Mouse (Mus musculus): ENCODE measurements at regions not wholly inside any gene's neighbourhood (a gene's known extent, or its start where the extent isn't known, plus 50 kb on each side); places are given as distances from the start of the nearest gene placed in this dataset.
A peak's percentile ranks its signal among the peaks of the same experiment; 100 is the strongest.

DNA sequence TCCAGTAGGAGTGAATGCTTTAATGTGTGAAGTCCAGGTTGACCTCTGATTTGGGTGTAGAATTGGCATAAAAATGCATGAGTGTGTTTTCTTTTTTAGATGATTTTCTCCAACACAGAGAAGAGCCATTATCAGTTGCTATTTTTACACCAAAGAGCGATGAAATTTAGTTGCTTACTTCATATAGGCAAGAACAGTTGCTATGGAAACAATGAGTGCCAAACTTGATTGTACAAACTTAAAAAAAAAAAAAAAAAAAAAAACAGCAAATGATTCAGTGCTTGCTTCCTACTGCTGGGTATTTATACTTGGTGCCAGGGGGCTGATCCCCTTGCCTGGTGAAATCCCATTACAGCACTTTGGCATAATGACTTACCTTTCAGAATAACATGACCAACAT, 268.0 kb downstream of the Sec23a start:
- no peak for DNase-seq (ENCODE audit: low spot score in 2 of 2)

DNA sequence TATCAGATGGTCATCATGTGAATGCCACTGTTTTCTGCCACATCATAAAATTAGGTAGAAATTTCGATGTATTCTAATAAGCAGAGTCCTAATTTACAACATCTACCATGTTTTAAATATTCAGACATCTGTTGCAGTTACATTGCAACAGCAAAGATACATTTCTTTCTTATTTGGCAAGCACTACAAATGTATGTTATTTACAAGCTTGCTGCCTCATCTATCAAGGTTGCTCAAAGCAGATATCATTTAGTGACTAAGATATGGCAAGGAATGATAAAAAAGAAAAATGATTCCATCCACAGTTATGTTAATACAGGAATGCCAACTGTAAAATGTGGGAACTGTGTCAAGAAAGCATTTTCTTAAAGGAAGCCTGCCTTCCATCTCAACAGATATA, 283.7 kb downstream of the Sec23a start:
- DNase-seq (ENCODE audit: low spot score in 2 of 2): no peak

DNA sequence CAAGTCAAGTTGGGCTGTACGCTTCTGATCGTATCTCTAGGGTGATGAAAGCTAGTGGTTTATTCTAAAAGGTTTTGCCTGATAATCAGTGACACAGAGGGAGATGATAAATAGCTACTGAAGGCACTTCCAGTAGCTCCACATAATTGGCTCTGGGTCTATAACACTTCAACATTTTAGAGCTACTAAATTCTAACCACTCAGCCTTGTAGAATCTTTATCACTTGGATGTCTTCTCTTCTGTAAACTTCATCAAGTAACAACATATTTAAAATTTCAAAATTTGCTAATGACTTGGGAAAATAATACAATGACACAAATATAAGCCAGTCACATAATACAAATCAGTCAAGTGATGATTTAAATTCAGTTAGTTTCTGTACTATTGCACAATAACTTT, 284.3 kb downstream of the Sec23a start:
- no peak for DNase-seq (ENCODE audit: low spot score in 2 of 2)

DNA sequence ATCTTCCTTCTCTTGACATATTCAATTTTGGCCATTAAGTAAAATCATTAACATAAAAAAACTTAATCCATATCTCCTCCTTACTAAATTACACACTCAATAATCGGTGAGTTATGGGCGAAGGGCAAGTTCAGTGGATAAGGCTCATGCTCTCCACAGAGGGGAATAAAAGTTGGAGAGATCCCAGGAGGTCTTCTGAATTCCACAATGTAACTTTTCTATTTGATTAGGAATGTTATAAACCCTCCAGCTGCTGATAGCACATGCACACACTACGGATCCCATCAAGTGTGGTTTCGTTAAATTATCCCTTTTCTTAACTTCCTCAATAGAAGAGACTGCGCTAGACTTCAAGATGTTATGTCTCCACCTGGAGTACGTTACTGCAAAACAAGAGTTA, 293.9 kb downstream of the Sec23a start:
- no peak for DNase-seq (ENCODE audit: low spot score in 2 of 2)

DNA sequence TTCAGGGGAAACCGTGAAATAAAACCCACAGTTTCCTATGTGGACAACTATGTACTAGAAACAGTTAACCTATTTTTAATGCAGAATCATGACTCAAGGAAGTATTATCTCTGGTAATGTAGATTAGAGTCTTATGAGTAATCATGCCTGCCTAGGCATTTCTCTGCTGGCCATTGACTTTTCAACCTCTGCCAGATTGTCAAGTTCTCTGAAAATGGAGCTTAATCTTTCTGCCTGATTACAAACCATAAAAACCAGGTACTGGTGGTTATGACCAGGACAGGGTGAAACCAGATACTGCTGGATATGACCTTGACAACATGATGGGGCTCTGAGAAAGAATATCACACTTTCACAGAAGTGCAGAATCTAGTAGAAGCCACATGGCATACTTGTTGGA, 297.6 kb downstream of the Sec23a start:
- DNase-seq (ENCODE audit: low spot score in 2 of 2): no peak

DNA sequence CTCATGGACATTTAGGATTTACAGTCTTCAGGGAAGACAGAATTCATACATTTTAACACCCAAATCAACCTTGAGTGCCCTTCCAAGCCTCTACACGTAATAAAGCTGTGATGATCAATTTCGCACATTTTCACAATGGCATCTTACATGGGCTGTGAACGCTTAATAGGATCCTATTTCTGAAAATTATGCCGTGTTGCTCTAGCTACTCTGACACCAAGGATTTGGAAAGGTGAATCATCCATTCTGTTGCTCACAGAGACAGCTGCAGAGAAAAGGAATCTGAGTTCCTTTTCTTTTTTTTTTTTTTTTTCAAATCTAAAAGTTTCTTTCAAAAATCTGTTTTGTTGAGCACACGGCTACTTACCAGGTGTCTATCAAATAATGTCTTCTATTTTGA, 316.1 kb downstream of the Sec23a start:
- DNase-seq (ENCODE audit: low spot score in 2 of 2): no peak

DNA sequence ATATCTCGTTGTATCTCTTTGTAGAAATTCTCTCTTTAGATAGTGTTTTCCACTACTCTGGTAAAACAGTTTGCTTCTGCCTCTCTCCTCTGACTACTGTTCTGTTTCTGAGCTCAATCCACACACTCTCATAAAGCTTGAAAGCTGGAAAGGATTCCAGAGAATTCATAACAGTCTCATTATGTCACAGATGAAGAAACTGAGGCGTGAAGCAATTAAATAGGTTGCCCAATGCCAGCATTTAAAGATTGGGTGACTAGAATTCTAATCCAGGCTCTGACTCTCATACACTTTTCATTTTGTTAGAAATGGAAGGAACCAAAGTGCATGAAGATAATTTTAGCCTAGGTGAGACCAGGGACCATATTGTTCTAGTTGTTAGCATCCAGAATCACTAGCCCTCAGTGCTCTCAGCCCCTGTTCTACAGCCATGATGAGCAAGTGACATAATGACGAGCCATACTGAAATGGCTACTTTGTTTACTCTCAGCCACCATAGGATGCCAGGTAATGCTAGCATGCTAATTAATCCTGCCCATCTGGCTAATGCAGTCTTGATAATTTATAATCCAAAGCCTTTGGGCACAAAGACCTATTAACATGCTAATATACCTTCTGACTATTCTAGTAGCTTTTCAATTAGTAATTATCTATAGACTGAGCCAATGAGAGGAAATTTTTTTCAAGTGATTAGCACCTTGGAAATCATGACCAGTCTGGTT, 341.7 kb downstream of the Sec23a start:
- no peak for DNase-seq (ENCODE audit: low spot score in 2 of 2)

DNA sequence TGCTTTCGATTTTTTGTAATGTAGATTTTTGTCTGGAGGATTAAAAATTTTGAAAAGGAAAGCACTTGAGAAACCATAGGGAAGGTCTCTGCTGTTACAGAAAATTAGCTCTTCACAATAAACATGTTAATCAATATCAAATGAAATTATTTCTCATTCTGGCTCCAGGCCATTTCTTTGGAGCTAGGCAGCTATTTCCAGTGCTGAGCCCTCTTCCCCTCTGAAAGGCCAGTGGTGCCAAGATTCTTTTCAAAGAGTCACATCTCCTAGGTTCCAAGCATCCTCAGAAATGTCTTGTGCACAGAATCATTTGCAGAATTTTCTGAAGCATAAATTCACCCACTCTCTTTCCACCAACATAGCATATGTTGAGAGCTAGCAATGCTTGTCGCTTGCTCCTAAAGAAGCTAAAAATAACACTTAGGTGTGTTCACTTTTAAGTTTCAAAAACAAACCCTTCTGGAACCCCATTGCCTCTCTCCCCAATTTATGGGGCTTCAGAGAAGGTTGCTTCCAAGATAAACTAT, 357.2 kb downstream of the Sec23a start:
- no peak for DNase-seq (ENCODE audit: low spot score in 2 of 2)

DNA sequence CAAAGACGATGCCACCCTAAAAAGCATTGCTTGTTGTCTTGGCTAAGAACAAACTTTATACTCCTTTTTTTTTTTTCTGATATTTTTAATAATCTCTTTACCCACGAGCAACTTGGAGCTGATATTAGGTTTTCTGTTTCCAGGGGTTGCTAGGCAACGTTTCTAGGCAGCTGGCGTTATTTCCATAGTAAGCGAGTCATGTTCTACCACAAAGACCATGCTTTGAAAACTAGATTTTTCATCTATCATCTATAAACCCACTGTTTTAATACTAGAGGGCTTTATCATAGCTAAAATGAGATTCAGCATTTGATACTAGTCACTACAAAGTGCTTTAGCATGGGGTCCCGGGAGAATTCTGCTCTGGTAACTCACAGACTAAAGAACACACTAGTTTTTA, 358.1 kb downstream of the Sec23a start:
- DNase-seq (ENCODE audit: low spot score in 2 of 2): no peak

DNA sequence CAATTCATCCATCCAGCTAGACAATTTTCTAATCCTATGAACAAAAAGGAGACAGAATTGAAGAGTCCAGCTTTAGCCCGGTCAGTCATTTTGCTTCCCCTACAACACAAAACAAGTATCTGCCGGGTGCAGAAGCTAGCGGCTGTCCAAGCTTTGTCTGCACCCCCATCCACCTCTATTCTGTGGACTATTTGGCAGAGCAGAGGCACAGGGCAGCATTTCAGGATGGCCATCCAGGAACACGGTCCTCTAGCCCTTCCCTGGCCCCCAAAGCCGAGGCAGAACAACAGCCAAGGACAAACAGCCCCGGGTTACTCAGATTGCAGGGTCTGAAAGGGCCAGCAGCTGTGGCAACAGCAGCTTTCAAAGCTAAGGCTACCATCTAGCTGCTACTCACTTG, 358.6 kb downstream of the Sec23a start:
- DNase-seq (ENCODE audit: low spot score in 2 of 2): peak in 1 of 2 experiments; percentile 4

DNA sequence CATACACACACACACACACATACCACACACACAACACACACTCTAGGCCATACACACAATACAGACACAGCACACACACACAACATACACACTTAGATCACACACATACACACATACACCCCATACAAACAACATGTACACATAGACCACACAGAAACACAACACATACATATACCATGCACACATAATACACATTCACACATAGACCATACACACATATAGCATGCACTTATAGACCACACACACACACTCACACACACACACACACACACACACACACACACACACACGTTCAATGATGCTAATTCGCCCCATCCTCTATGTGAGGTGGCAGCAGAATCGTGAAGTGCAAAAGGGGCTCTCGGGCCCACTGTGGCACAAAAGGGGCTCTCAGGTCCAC, 359.1 kb downstream of the Sec23a start:
- no peak for DNase-seq (ENCODE audit: low spot score in 2 of 2)

DNA sequence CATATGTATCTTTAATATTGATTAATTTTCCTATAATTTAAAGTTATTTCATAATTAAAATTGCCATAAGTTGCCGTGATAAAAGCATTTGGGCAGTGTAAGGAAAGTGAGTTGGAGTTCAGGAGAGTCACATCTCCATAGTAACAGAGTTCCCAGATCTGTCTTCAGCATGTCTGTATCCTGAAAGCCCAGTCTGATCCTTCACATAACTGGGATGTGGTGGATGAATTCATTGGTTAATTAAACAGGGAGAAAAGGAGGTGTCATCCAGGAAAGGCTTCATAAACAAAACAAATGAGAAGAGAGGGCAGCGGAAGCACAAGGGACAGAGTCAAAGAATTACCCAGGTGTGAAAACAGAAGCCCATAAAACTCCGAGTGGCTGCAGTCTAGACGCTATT, 363.5 kb downstream of the Sec23a start:
- no peak for DNase-seq (ENCODE audit: low spot score in 2 of 2)

DNA sequence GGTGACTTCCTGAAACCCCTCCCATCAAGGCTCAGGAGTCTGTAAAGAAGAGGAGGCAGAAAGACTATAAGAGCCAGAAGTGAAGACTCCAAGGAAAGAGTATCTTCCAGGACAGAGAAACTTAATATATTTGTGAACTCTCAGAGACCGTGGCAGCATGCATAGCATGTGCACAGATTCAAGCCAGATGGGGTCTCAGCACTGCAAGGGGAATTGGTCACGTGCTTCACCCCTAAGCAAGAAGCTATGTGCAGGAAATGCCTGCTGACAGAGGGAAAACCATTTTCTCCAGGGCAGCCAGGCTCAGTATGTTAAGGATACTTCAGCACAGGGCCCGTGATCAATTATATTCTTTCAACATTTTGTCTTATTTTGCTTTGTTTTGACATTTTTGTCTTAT, 368.0 kb downstream of the Sec23a start:
- DNase-seq (ENCODE audit: low spot score in 2 of 2): no peak

DNA sequence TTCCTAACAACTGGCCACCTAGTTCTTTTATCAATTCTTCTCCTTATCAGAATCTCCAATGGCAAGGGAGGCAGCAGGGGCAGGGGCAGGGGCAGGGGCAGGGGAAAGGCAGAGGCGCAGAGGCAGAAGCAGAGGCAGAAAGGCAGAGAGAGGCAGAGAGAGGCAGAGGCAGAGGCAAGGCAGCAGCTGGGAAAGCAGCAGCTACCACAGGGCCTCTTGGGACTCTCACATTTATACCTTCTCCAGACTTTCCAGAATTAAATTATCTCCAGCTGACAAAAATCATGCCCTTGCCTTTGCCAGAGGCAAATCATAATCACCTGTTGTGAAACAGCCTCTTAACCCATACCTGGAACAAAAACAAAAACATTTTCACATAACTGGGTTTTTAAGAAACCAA, 370.4 kb upstream of the Clec14a start:
- no peak for DNase-seq (ENCODE audit: low spot score in 2 of 2)

DNA sequence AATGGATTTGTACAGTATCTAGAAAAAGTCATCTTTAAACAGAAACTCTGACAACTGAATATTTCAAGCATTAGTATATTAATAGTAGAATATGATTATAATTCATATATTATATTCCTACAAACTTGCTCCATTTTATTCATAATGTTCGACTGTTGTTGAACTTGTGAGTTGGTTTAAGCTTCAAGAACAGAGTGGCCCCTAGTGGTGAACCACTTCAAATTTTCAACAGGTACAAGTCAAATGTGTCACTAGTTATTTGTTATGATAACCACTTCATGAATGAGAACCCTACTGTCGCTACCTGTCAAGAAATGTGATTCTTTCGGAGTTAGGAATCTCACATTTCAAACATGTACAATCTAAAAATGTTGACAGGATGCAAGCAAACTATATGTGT, 369.2 kb upstream of the Clec14a start:
- no peak for DNase-seq (ENCODE audit: low spot score in 2 of 2)

DNA sequence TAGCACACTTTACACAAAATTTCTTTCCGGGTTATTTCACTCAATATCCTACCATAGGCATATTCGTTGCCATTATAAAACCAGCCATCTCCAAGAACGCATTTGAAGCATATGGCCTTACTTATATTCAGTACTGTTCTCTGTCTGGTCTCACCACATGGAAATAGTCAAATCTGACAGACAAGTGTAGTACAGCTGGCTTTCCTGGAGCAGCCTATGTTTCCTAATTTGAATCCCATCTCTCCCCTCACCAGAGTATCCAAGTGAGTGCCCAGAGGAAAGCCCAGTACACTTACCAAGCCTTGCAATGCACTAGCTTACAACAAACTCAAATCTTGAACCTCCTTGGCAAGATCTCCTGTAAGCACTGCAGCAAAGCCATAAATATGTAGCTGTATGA, 363.4 kb upstream of the Clec14a start:
- no peak for DNase-seq (ENCODE audit: low spot score in 2 of 2)

DNA sequence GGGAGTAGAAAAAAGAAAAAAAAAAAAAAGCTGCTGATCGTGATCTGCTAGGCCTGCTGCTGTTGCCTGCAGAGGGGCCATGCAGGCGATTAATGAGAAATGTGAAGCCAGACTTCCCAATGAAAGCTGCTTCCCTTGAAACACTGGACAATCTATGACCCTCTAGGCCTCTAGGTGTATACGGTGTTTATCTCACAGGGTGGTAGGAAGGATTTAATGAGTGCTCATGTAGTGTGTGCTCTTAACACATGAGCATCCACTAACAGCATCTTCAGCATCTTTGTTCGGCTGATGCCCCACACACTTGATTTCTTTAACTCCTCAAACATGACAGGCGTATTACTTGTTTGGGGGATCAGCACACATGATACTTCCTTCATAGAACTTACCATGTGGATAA, 359.7 kb upstream of the Clec14a start:
- no peak for DNase-seq (ENCODE audit: low spot score in 2 of 2)

DNA sequence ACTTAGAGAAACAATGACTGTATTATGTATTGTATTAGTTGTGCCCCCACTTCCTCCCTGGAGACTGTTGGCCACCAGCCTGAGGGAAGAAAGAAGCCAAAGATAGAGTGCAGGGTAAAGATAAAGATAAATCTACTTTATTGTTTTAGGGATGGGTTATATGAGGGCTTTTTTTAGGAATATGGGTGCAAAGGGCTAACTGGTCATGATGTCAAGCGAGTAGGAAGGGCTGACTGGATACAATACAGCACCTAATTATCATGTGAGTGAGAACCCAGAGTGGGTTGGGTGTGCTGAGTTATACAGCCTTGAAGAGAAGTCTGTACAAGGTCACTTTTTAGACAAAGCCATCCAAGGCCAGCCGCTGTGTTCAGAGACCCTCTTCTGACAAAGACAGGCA, 356.1 kb upstream of the Clec14a start:
- no peak for DNase-seq (ENCODE audit: low spot score in 2 of 2)

DNA sequence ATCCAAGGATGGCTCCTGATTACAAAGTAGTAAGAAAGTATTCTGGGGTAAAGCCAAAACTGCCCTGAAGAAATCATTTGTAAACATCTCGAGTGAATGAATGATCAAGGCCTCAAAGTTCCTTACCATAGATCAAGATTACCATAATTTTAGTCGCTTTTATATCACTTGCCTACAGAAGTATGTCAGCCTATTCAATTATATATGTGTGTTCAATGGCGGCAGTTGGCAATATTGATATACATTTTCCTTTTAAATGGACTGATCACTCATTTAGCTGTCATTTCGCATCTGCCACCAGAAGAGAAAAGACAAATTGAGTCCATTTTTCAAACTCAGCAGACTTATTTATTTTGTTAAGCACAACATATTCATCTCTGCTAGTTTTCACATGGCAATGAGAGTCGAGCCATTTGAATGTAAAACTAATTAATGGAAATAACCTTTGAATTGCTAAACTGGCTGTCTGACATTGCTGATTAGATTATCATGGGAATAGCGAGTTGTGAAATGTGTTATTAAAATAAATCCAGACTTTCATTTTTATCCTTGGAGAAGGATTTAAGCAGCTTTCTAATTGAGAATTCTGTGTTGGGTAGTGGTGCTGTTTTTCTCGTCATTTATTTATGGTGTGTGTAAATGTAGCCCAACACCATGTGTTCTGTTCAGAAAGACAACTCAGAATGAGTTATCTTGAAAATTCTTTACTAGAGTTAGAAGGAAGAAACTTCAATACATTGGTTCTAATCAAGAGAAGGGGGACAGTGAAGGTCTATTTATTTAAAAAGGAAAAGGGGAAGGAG, 350.6 kb upstream of the Clec14a start:
- DNase-seq (ENCODE audit: low spot score in 2 of 2): no peak

DNA sequence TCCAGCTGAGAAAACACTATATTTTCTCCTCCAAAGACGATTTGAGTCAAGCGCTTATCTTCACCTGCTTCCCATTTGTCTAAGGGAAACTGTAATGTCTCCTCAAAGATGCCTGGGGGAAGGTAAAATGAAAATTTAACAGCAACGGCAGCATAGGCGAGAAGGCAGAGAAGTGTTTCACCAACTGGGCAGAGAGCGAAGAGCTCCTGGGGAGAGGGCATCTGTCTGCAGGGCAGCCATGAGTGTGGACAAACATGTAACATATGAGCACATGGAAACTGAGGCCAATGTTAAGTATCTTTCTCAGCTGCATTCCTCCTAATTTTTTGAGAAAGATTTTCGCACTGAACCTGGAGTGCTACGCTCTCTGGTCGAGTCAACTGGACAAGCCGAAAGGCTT, 325.7 kb upstream of the Clec14a start:
- peak in 1 of 2 experiments; percentile 4 for DNase-seq (ENCODE audit: low spot score in 2 of 2)

DNA sequence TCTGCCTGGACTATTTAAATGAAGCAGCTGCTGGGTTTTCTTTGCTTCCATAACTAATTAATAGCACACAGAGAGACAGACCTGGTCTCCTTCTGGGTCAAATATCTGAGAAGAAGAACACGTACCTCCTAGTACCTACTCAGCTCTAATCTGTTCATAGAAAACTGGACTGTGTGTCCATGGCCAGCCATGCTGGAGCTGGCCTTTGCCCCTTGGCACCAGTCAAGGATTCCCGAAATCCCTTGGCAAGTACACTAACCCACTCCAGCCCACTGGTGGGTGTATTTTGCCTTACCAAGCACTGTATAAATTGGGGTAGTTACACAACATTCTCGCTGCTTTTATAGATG, 322.4 kb upstream of the Clec14a start:
- DNase-seq (ENCODE audit: low spot score in 2 of 2): no peak

DNA sequence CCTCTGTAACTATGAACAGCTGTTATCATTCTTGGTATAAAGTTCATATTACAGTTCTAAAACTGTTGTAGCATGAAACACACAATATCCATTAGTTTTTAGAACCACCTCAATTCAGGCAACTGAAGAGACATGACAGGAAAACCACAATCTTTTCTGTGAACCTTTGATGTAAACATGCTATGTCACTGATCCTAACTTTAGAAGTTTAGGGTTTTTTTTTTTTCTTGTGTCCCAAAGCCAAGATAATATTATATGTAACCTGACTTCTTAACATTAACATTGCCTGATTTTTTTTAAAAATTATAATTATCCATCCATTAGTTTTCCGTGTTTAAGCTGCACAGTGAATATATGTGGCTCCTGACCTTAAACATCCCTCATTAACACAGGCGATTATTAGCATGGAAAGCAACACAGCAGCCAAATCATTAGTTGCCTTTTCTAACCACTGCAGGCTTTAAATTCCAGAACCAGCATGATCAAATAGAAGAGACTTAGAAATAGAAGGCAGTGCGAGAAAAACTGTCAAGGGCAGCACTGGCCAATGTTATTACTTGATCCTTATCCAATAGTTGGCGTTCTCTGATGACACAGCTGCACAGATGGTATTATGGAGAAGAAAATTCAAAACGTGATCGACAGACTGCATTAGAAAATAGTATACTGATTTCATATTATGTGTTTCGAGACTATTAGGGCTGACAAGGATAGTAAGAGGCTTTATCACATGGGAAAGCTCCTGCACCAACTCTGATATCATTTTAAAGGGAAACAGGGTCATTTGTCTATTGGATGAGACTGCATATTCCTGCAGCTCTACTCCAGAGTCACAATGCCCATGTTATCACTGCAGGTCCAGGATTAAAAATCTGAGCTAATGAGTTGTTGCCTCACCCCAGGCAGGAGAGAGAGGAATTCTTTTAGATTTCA, 321.7 kb upstream of the Clec14a start:
- no peak for DNase-seq (ENCODE audit: low spot score in 2 of 2)
